Mouse (Mus musculus) thymus, adult 2 months (tissue): Measurements from ENCODE around the gene Carmil1. TPM values are rescaled to one million over a fixed set of nuclear protein-coding genes. Genes with fewer than 3 reads are reported as not detected.
A peak's percentile ranks its signal among the peaks of the same experiment; 100 is the strongest.

Experiments
- DNase-seq: peaks from one replicate; pipeline ENCODE4 v3.0.0; 2021
- H3K27ac ChIP-seq: fragments of 200-500 bp; 2 replicates; pipeline ENCODE4 v1.5.1; 2012; ENCODE audit warnings: low read length, control low read depth; ENCODE audit not compliant: control insufficient read depth, insufficient read depth
- H3K27me3 ChIP-seq: fragments of 200-500 bp; 2 replicates; pipeline ENCODE4 v1.6.1; 2012; ENCODE audit warnings: mild to moderate bottlenecking, low read length, moderate library complexity, mixed read lengths; ENCODE audit not compliant: control insufficient read depth, insufficient read depth
- H3K36me3 ChIP-seq: fragments of 200-500 bp; 2 replicates; pipeline ENCODE4 v1.6.1; 2012; ENCODE audit warnings: mild to moderate bottlenecking, low read length, moderate library complexity; ENCODE audit not compliant: control insufficient read depth, insufficient read depth
- H3K4me1 ChIP-seq: fragments of 200-500 bp; replicated peaks from 2 replicates; pipeline ENCODE4 v1.6.1; 2012; ENCODE audit warnings: low read length; ENCODE audit not compliant: control insufficient read depth, insufficient read depth
- H3K4me3 ChIP-seq: fragments of 200-500 bp; 2 replicates; pipeline ENCODE4 v1.5.1; 2012; ENCODE audit warnings: mild to moderate bottlenecking, low read length, control low read depth, moderate library complexity; ENCODE audit not compliant: control insufficient read depth, insufficient read depth
- CTCF ChIP-seq: fragments of 200-500 bp; IDR thresholded peaks from 2 replicates; pipeline ENCODE4 v1.5.1; 2012; ENCODE audit warnings: mild to moderate bottlenecking, control low read depth, low read length, moderate library complexity, borderline replicate concordance; ENCODE audit not compliant: control insufficient read depth, poor library complexity, insufficient read depth; ENCODE audit errors: extremely low read depth
- POLR2A ChIP-seq: fragments of 200-500 bp; IDR thresholded peaks from 2 replicates; pipeline ENCODE4 v1.6.1; 2012; ENCODE audit warnings: mild to moderate bottlenecking, low read length, control low read depth, moderate library complexity; ENCODE audit not compliant: control insufficient read depth, poor library complexity, insufficient read depth; ENCODE audit errors: extremely low read depth
- WGBS: fragments of 180-500 bp; shearing (Covaris S2); methylation state at CpG from one replicate; pipeline ENCODE4 v1.1.7; 2018; 5-methylcytosine and 5-hydroxymethylcytosine counted together
- polyA plus RNA-seq: library from polyadenylated mRNA; depleted of rRNA; stranded (reverse); fragments of >200 nt; gene quantifications from 2 replicates; pipeline ENCODE4 v1.2.3, GENCODE M21; 2012; rRNA removed

Gene Carmil1
- 2.1 TPM in 2 replicates for polyA plus RNA-seq

GRCm38 (mm10) chr13:24280439-24281431 is at the start of gene Carmil1:
Gene Carmil1 (minus strand): TSS chr13:24280795.
- Histone ChIP-seq H3K4me1 (peaks cover 3% of the 10 kb centered on the region), H3K27me3 (peaks cover 5% of the 10 kb centered on the region), H3K4me3 (peak within 1 kb of the TSS; percentile 55), H3K36me3 (no peaks in the 10 kb centered on the region), H3K27ac (no peak within 1 kb of the TSS)
- DNase-seq: peak; percentile 71
- peak; percentile 54; the same call in 1 of the 2 replicates for TF ChIP-seq CTCF
- no peak for TF ChIP-seq POLR2A
- WGBS: 1% methylated on average over 95 of the region's 96 CpGs

GRCm38 (mm10) chr13:24330128-24330527 is 49.5 kb upstream of the Carmil1 start:
- DNase-seq: no peak
- no peaks in the 10 kb centered on the region for H3K36me3 ChIP-seq
- no peak overlapping the region for H3K4me3 ChIP-seq
- WGBS: 89% methylated on average over 4 of the region's 4 CpGs
- no peak overlapping the region for H3K27ac ChIP-seq
- no peaks in the 10 kb centered on the region for H3K27me3 ChIP-seq
- TF ChIP-seq POLR2A (no peak), CTCF (no peak)
- H3K4me1 ChIP-seq: 0 out of 2 replicates have a peak, but pooled peaks cover 4% of the 10 kb centered on the region

GRCm38 (mm10) chr13:24328036-24328817 is 47.6 kb upstream of the Carmil1 start:
- 61% methylated on average over 9 of the region's 9 CpGs for WGBS
- no peak for TF ChIP-seq CTCF
- TF ChIP-seq POLR2A: no peak
- no peak for DNase-seq
- 0 out of 2 replicates have a peak, but pooled peaks cover 4% of the 10 kb centered on the region for H3K4me1 ChIP-seq
- no peaks in the 10 kb centered on the region for H3K27me3 ChIP-seq
- no peak overlapping the region for H3K4me3 ChIP-seq
- H3K27ac ChIP-seq: no peak overlapping the region
- no peaks in the 10 kb centered on the region for H3K36me3 ChIP-seq

- no peaks in the 10 kb centered on the region for H3K36me3 ChIP-seq
- H3K4me3 ChIP-seq: no peak within 1 kb of the TSS
- H3K27ac ChIP-seq: no peak within 1 kb of the TSS
- no peaks in the 10 kb centered on the region for H3K27me3 ChIP-seq
- TF ChIP-seq CTCF (no peak), POLR2A (no peak)
- no peak for DNase-seq
- H3K4me1 ChIP-seq: 0 out of 2 replicates have a peak, but pooled peaks cover 4% of the 10 kb centered on the region
- 70% methylated on average over 5 of the region's 5 CpGs for WGBS
Measured at GRCm38 (mm10) chr13:24327201-24327600, 46.6 kb upstream of the Carmil1 start, which contains the start of gene Cmah. Gene Cmah (plus strand): TSS chr13:24327404.

- TF ChIP-seq CTCF: no peak
- no peak for TF ChIP-seq POLR2A
- 89% methylated on average over 6 of the region's 6 CpGs for WGBS
- 0 out of 2 replicates have a peak, but pooled peaks cover 3% of the 10 kb centered on the region for H3K4me1 ChIP-seq
- no peak overlapping the region for H3K27ac ChIP-seq
- no peaks in the 10 kb centered on the region for H3K36me3 ChIP-seq
- no peak overlapping the region for H3K4me3 ChIP-seq
- H3K27me3 ChIP-seq: no peaks in the 10 kb centered on the region
- no peak for DNase-seq
Measured at GRCm38 (mm10) chr13:24321313-24321712, 40.7 kb upstream of the Carmil1 start.

- no peak overlapping the region for H3K27ac ChIP-seq
- H3K4me3 ChIP-seq: no peak overlapping the region
- DNase-seq: peak; percentile 40
- 0 out of 2 replicates have a peak, but pooled peaks cover 3% of the 10 kb centered on the region for H3K4me1 ChIP-seq
- WGBS: 1% methylated on average over 4 of the region's 4 CpGs
- no peaks in the 10 kb centered on the region for H3K27me3 ChIP-seq
- no peaks in the 10 kb centered on the region for H3K36me3 ChIP-seq
- TF ChIP-seq POLR2A (no peak), CTCF (no peak)
Measured at GRCm38 (mm10) chr13:24318618-24319017, 38.0 kb upstream of the Carmil1 start.
